Mouse (Mus musculus) kidney, adult 2 months (tissue): ENCODE data around the gene Mrpl20.

ENCODE experiments used
- CTCF ChIP-seq: fragments of 200-500 bp; conservative IDR thresholded peaks from 2 replicates; pipeline ENCODE4 v1.5.1; 2011; ENCODE audit warnings: low read depth, mild to moderate bottlenecking, control low read depth, low read length, moderate library complexity, mixed read lengths; ENCODE audit not compliant: insufficient read depth, insufficient read length
- POLR2A ChIP-seq: fragments of 200-500 bp; IDR thresholded peaks from one replicate; pipeline ENCODE4 v1.6.1; 2011; ENCODE audit warnings: low read depth, low read length, control low read depth

DNA sequence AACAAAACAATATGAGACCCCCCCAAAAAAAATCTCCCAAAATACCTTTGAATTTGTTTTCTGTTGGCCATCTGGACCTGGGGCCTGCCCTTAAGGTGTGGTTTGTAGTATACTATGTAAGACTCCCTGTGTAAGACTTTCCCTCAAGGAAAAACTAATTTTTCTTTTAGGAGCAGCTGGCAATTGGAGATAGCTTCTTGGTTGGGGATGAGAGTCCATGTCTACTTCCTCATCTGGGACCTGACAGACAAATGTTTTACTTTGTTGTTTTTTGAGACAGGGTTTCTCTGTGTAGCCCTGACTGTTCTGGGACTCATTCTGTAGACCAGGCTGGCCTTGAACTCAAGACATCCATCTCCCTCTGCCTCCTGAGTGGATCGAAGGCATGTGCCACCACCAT lies 603 bp upstream of the Mrpl20 start:
- no peak for TF ChIP-seq CTCF
- no peak for TF ChIP-seq POLR2A
